Mouse (Mus musculus) mature B cell (primary cell): Measurements from ENCODE around the gene Trak1.

ENCODE experiments used
- in situ Hi-C: fragments of 300-500 bp; cut with MboI; formaldehyde crosslinking; loops from 2 replicates; pipeline ENCODE4 v1.14.3; 2019

Trak1 gene

DNA sequence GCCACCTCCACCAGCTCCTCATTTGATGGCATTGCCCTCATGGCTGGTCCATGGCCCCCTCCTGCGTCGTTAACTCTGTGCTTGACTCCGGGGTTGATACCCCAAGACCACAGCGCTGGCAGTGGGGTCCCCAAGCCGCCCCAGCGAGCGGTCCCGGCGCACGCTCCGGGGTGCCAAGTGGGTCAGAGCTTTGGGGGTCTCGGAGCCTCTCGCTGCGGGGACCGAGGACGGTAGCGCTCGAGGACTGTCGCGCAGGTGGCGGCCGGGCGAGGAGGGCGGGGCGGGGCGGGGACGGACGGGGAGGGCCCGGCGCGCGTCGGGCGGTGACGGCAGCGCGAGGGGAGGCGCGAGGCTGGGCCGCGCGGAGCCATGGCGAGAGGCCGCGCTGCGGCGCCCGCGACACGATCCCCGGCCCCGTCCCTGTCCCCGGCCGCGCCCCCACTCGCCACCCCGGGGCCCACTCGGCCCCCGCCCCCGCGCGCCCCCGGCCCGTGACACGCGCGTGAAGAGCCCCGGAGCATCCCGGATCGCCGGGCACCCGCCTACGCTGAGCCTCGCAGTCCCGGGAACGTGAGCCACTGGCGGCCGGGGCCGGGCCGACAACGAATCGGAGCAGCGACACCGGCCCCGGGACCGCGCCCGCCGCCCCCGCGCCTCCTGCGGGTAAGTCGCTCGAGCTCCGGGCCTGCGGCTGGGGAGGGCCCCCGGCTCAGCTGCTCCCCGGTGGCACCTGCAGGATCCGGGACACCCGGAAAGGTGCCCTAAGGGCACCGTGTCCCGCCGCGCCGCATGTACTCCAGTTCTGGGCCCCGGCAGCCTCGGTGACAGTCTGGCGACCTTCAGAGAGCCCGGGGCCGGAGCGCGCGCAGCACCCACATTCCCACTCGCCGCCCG lies at the start of gene Trak1:
Trak1 (plus strand) TSS at position 332 of the 894 bp plus-strand sequence.
- in situ Hi-C loops, result no loop called here

DNA sequence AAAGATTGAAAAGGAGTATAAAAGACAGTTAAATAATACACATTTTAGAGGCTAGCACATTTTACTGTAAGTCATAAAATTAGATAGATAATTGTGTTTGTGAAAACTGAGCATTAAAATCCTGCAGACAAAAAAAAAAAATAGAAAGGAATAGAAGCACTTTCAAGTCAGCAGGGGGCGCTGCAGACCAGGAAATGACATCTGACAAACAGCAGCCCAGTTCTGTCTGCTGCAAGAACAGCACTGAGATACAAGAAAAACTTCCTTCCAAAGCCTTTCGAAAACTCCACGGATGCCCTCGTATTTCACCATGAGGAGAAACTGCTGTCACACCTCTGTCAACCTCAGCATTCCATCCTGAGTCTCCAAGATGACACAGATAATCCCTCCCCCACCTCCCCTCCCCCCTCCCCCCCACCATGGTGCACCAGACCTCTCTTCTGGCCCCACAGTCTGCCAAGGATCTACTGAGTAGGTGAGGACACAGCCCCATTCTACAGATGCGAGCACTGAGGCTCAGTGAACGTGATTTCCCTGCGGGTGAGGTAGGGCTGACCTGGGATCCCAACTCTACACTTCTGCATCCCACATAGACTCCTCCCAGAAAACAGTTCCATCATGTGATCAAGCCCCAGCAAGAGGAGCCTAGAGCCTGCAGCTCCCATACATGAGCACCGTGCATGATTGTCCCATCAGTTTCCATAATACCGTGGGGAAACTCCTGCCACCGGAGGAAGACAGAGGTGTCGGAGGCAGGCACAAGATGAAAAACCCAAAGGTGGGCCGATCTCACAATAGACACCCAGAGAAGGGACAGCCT lies 49.1 kb upstream of the Trak1 start:
- in situ Hi-C loops, result loop anchor here (10.0 kb wide), 1 partner anchor 367 kb away; no protein-coding TSS in a partner anchor

GRCm38 (mm10) chr9:121249805-121250204 lies 47.5 kb upstream of the Trak1 start:
- in situ Hi-C loops, result loop anchor here (10.0 kb wide), 1 partner anchor 365 kb away; no protein-coding TSS in a partner anchor

GRCm38 (mm10) chr9:121250854-121251253 lies 46.4 kb upstream of the Trak1 start:
- in situ Hi-C loops, result no loop called here

DNA sequence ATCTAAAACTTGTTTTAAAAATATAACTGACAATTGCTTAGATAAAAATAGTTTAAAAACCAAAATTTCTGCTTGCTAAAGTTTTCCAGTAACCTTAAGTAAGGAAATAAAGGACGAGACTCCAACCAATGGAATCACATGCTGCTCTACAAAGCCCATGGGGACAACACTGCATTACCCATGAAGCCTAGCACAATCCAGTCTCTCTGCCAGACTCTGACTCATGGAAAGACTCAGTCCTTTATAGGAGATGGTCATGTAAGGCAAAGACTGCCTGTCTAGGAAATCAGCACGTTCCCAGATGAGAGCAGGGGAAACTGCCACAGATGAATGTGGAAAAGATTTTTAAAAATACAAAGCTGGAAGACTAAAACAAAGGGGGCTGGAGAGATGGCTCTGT lies 43.3 kb upstream of the Trak1 start:
- in situ Hi-C loops, result no loop called here

DNA sequence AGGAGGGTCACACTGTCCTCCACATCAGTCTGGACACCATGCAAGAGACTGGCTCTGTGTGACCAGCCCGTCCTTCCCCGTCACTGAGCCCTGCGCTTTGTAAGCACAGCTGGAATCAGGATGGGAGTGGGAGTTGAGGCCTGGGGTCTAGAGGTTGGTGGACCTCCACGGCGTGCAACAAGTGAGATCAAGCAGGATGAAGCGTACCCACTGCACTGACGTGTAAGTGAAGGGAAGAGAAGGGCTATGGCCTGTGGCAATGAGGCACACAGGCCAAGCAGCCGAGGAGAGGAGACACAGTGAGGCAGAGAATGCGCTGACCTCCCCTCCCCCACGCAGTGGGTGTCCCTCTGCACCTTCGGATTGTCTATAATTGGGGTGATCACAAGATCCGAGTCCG lies 42.5 kb upstream of the Trak1 start:
- in situ Hi-C loops, result no loop called here

DNA sequence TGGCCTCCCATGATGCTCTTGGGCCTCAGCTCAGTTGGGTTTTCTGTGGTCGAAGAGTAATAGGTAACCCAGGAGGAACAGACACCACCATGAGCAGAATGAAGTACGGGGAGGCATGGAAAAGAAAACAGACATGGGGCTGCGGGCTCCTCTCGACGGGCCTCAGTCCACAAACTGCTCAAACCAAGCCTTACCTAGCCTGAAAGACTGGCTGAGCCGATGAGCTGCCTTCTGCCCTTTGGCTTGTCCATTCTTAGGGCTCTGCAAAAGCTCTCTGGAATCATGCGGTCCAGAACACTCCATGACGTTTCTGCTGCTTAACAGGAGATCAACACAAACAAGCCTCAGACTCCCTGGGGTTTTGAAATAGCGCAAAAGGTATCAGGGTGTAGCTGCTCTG lies 40.2 kb upstream of the Trak1 start:
- in situ Hi-C loops, result no loop called here

DNA sequence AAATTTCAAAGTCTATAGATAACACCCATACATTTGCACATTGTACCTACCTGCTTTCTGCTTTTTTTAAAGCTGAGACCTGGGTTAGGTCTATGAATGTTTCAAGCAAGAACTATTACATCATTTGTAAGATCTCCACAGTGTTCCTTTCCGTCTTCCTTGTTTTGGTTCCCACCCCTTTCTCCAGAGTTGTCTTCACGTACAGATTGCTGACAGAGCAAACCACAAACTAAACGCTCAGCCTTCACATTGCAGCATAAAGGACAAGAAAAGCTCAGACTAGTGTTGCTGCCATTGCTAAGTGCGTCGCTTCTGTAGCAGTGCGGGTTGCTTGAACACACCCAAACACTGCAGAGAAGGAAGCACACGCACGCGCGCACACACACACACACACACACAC lies 32.0 kb upstream of the Trak1 start:
- in situ Hi-C loops, result no loop called here

GRCm38 (mm10) chr9:121271149-121271548 lies 26.2 kb upstream of the Trak1 start:
- in situ Hi-C loops, result no loop called here

DNA sequence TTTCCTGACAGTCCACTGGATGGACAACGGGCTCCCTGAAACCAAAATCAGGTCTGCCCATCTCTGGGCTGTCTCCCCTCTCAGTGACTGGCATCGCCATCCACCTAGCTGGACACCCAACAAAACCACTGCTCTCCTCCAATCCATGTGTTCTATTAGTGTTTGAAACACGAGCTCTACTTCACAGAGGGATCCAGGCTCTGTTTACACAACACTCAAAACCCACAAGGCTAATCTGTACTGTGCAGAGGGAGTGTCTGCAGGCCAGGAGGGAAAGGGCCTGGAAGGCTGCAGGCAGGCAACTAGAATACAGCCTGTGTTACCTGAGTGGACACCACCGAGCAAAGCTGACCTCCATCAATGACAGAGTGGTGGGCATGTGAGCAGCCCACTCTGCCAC lies 25.7 kb upstream of the Trak1 start:
- in situ Hi-C loops, result no loop called here

- in situ Hi-C loops, result no loop called here
Measured at GRCm38 (mm10) chr9:121276745-121277117, 20.6 kb upstream of the Trak1 start.

- in situ Hi-C loops, result no loop called here
Measured at GRCm38 (mm10) chr9:121277118-121278060, 19.9 kb upstream of the Trak1 start, which contains the start of gene Ulk4. Gene Ulk4 (minus strand): TSS chr9:121277197.

DNA sequence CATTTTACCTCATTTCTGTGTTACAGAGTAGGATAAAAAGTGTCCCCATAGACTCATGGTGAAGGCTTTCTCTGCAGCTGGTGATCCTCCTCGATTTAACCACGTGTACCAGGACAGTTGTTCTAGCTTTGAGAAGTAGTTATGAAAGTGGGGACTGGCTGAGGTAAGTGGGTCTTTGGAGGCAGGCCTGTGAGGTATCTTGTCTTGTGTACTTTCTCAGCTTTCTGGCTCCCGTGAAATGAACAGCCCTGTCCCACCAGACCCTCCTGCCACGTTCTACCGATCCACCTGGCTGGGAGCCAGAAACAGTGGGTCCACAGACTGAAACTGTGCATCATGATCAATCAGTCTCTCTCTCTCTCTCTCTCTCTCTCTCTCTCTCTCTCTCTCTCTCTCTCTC lies 18.1 kb upstream of the Trak1 start:
- in situ Hi-C loops, result no loop called here

- in situ Hi-C loops, result loop anchor here (5.0 kb wide), 1 partner anchor 70 kb away; no protein-coding TSS in a partner anchor
Measured at GRCm38 (mm10) chr9:121281891-121282290, 15.4 kb upstream of the Trak1 start.

- in situ Hi-C loops, result loop anchor here (5.0 kb wide), 1 partner anchor 69 kb away; no protein-coding TSS in a partner anchor
Measured at GRCm38 (mm10) chr9:121283620-121284185, 13.6 kb upstream of the Trak1 start.

- in situ Hi-C loops, result loop anchor here (5.0 kb wide), 1 partner anchor 68 kb away; no protein-coding TSS in a partner anchor
Measured at GRCm38 (mm10) chr9:121284422-121284821, 12.9 kb upstream of the Trak1 start.

- in situ Hi-C loops, result no loop called here
Measured at GRCm38 (mm10) chr9:121285341-121286324, 11.7 kb upstream of the Trak1 start.

- in situ Hi-C loops, result no loop called here
Measured at GRCm38 (mm10) chr9:121286325-121286901, 10.9 kb upstream of the Trak1 start.

GRCm38 (mm10) chr9:121291275-121291674 lies 6.0 kb upstream of the Trak1 start:
- in situ Hi-C loops, result no loop called here
